Mouse (Mus musculus) mesoderm, embryonic 11.5 days (tissue): ENCODE data around the gene Sult2b1.

Source experiments
- DNase-seq: peaks from one replicate; pipeline ENCODE4 v3.0.0-alpha.2; 2012; ENCODE audit warnings: low read depth, low spot score

The Sult2b1 gene

GRCm38 (mm10) chr7:45770427-45771082 lies 13.9 kb downstream of the Sult2b1 start:
- DNase-seq = no peak

DNA sequence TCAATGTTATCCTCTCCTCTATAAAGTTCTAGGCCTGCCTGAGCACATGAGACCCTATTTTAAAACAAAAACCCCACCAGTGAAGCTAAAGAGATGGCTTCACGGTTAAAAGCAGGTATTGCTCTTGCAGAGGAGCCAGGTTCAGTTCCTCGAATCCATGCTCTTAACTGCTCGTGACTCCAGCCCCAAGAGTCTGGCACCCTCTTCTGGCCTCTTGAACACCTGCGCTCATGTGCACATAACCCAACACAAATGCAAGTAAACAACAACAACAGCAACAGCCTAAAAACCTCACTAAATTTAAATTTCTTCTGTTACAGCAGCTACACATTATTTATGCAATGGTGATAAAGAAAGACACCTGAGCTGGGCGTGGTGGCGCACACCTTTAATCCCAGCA lies 17.0 kb downstream of the Sult2b1 start:
- DNase-seq = no peak

DNA sequence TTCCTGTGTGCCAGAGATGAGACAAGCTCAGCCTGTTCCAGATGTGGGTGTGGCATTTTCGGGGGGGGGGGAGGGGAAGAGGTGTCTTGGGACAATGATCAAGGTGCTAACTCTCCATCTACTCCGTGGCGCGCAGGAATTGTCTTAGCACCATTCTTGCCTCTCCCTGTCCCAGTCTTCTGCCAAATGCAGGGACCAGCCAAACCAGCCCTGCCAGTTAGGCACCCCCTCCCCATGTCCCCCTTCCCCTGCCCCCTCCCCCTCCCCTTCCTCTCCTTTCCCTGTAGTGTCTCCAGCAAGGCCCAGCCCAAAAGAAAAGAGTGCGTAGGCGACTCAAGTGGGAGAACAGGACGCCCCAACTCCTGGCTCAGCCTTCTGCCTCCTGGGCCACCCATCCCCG lies 17.7 kb downstream of the Sult2b1 start:
- DNase-seq = no peak

DNA sequence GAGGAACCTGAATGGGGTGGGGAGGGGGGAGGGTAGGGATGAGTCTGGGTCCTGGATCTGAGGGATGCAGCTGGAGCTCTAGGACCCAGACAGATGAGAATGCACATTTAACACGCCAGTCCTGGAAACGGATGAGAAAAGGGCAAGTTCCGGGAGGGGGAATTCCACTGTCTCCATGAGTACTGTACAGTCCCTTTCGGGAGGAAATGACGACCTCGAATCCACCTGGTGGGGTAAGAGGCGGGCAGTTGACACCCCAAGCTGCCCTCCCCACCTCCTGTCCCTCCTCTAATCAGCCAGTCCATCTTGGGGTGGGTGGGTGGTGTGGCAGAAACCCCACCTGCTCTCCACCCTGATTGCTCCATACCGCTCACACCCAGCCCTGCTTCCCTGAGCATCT lies 18.5 kb downstream of the Sult2b1 start:
- no peak for DNase-seq

GRCm38 (mm10) chr7:45760151-45760550 lies 24.3 kb downstream of the Sult2b1 start:
- DNase-seq = no peak

DNA sequence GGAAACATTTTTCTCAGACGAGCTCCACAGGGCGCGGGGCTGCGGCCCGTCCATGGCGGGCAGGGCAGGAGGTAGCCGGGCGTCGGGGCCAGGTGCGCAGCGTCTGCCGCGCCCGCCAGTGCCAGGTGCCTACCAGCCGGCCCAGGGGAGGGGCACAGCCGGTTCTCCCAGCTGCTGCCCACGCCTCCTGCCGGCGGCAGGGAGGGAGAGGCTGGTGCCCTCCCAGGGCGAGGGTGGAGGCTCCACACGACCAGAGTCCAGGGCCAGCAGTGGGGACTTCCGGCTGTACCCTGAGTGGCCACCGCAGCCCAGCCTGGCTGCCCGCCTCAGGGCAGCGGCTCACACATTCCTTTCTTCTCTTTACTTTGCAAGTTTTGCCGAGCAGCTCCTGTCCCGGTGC lies 25.1 kb downstream of the Sult2b1 start:
- no peak for DNase-seq

GRCm38 (mm10) chr7:45755703-45756102 lies 28.8 kb downstream of the Sult2b1 start:
- DNase-seq = no peak

DNA sequence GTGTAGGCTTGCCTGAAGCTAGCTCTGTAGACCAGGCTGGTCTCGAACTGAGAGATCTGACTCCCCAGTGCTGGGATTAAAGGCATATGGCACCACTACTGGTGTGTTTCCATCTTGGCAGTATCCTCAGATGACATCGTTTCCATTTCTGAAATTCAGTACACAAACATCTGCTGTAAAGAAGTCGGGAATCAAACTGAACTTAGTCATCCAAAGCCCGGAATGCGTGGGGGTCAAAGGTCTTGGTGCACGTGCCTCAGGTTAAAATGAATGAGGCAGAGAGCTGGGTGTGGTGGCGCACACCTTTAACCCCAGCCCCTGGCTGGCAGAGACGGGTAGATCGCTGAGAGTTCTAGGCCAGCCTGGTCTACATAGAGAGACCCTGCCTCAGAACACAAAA lies 34.3 kb downstream of the Sult2b1 start:
- DNase-seq = no peak

GRCm38 (mm10) chr7:45749401-45749800 lies 35.1 kb downstream of the Sult2b1 start:
- no peak for DNase-seq

DNA sequence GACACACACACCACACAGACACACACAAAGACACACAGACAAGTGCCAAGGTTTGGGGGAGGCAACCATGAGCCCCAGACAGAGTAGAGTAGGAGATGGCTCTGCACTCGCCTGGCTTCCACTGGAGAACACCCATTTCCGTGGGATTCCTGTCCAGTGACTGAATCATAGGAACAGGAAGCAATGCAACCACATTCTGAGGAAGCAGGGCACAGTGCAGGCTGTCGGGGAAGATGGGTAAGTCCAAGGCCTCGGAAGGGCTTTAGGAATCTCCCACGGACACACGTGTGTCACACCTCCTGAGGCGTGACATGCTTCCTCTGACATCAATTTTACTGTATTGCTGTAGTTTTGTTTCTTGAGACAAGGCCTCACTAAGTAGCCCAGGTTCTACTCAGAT lies 36.4 kb downstream of the Sult2b1 start:
- no peak for DNase-seq

GRCm38 (mm10) chr7:45747450-45747849 lies 37.0 kb downstream of the Sult2b1 start:
- DNase-seq = no peak

GRCm38 (mm10) chr7:45746518-45746917 lies 38.0 kb downstream of the Sult2b1 start:
- no peak for DNase-seq

DNA sequence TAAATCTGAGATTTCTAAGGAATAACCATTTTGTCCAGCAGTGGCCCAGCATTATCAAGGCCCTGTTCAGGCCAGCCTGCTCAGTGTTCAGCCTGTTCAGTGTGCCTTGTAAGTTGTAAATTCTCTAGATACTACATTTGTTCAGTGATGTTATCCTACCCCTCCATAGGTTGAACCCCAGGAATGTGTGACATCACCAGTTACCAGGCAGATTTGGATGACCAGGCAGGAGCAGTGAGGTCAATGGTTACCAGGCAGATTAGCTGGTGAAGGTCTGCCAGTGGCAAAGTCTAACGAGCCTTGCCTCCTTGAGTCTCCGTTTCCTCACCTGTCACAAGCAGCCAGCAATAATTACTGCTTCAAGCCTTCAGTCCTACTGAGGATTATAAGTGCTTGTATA lies 40.1 kb downstream of the Sult2b1 start:
- DNase-seq = peak; percentile 85

DNA sequence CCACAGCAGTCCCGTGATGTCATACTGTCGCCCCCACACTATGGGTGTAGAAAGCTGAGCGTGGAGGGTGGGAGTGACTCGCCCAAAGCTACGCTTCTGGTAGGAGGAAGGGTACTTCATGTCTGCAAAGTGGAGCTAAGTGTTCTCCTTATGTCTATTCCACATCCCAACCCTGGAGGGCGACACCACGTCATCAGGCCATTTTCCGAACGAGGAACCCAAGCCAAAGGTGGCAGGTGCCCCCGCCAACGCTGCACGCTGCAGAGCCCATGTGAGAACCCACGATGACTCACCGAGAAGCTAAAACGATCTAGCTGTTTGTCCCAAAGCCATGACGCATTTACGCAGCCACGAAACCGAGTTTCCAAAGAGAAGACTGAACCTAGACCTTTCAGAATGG lies 42.1 kb downstream of the Sult2b1 start:
- DNase-seq = no peak

DNA sequence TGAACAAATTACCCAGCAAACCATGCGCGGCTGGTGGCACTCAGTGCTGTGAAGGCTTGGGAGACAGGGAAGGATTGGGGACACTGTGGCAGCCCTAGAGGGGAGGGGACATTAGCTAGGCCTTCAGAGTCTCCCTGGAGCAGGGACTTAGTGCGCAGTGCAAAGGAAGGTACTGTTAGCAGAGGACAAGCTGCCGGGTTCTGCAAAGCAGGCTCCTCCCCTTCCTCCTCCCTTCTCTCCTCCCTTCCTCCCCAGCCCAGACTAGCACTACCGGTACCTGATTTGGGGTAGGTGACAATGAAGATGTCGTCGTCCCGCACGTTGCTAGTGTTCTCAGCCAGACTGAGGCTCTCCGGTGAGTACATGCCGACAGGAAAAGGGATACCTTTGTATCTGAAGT lies 42.7 kb downstream of the Sult2b1 start:
- DNase-seq = no peak

DNA sequence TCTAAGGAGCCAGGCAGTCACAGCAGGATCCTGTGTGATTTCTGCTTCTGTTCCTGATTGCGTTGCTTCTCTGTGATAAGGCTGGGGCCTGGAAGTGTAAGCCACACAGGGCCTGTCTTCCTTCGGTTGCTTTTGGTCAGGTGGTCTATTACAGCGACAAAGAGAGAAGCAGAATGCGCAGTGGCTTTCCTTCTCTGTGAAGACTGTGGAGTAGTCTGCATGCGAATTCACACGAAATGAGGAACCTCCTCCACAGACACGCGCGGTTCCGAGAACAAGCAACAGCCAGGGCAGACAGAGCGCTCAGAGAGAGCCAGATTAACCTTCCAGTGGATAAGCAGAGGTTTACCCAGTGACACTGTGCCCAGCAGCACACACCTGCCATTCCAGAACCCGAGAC lies 43.2 kb downstream of the Sult2b1 start:
- DNase-seq = no peak

DNA sequence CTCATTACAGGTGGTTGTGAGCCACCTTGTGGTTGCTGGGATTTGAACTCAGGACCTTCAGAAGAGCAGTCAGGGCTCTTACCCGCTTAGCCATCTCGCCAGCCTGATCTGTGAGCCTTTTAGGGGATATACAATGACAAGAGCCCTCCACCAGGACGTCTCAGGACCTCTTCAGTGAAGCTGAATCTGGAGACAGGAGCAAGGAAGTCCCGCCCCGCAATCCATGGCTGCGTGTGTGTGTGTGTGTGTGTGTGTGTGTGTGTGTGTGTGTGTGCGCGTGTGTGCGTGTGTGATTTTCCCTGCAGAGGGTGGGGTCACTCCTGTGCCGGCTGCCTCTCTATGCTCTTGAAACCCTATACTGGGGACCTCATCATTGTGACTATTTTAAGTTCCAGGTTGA lies 44.6 kb downstream of the Sult2b1 start:
- DNase-seq = no peak

DNA sequence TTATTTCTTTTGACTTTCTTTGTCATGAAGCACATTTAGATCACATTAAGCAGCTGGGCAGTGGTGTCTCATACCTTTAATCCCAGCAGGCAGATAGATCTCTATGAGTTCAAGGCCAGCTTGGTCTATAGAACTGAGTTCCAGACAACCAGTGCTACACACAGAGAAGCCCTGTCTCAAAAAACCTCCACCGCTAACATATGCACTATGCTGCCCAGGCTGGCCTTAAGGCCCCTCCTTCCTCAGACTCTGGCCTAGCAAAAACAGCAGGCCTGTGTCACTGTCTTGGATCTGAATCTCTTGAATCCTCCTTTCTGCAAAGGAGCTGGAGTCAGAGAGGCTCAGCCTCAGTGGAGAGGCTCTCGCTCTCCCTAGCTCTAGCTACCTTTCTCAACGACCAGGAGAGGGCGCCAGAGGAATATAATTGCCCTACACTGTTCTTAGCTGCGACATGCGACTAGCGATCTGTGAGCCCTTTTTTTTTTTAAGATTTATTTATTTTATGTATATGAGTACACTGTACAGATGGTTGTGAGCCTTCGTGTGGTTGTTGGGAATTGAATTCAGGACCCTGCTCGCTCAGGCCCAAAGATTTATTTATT lies 45.2 kb downstream of the Sult2b1 start:
- peak; percentile 90 for DNase-seq

GRCm38 (mm10) chr7:45733477-45733876 lies 51.0 kb downstream of the Sult2b1 start:
- DNase-seq = no peak

- peak; percentile 80 for DNase-seq
These were observed 53.6 kb downstream of the Sult2b1 start for GRCm38 (mm10) chr7:45730727-45731431.

- no peak for DNase-seq
These were observed 56.8 kb downstream of the Sult2b1 start for GRCm38 (mm10) chr7:45727625-45728024.

DNA sequence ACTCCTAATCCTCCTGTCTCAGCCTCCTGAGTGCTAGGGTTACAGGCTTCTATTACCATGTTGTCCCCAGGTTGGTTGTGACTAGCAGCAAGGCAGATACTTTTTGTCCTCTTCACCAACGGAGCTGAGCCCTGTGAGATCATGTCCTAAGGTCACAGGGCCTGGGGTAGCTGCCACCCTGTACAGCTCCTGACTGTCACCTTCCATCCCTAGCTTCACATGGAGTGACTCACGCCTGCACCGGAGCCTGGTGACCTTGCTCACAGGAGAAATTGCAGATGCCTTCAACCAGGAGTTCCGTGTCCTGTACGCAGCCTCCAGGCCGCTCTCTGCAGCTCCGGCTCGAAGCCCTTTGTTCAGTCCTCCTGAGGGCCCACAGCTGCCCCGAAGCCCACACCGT lies 58.0 kb downstream of the Sult2b1 start:
- no peak for DNase-seq

- DNase-seq = no peak
These were observed 58.8 kb downstream of the Sult2b1 start, which contains the start of gene Spaca4 for GRCm38 (mm10) chr7:45725713-45726112. TSS of gene Spaca4 (minus strand) at chr7:45725813.
